Mouse (Mus musculus) heart, embryonic 16.5 days (tissue): Measurements from ENCODE around the gene Magoh. TPM values are rescaled to one million over a fixed set of nuclear protein-coding genes. Genes with fewer than 3 reads are reported as not detected.

Experiments
- ATAC-seq: fragments of 200-750 bp; cut with Nextera tagmentation; replicated peaks from 2 replicates; pipeline ENCODE4 v1.8.0; 2017; ENCODE audit warnings: moderate number of reproducible peaks; ENCODE audit not compliant: insufficient read depth, low FRiP score; ENCODE audit errors: extremely low read depth
- H3K27ac ChIP-seq: fragments of 300-500 bp; sonication (generic); 2 replicates; pipeline ENCODE4 v1.5.1; 2014; ENCODE audit warnings: mild to moderate bottlenecking, low read length, control low read depth, moderate library complexity
- H3K27me3 ChIP-seq: fragments of 300-500 bp; sonication (generic); 2 replicates; pipeline ENCODE4 v1.6.1; 2014; ENCODE audit warnings: low read length, mixed read lengths; ENCODE audit not compliant: control insufficient read depth, insufficient read depth
- H3K36me3 ChIP-seq: fragments of 300-500 bp; sonication (generic); 2 replicates; pipeline ENCODE4 v1.6.1; 2014; ENCODE audit not compliant: control insufficient read depth, insufficient read depth
- H3K4me1 ChIP-seq: fragments of 300-500 bp; sonication (generic); 2 replicates; pipeline ENCODE4 v1.6.1; 2014; ENCODE audit warnings: low read length, mixed read lengths; ENCODE audit not compliant: control insufficient read depth, insufficient read depth
- H3K4me2 ChIP-seq: fragments of 300-500 bp; sonication (generic); 2 replicates; pipeline ENCODE4 v1.6.1; 2014; ENCODE audit warnings: low read depth, mild to moderate bottlenecking, control low read depth, low read length
- H3K4me3 ChIP-seq: fragments of 300-500 bp; sonication (generic); 2 replicates; pipeline ENCODE4 v1.5.1; 2014; ENCODE audit warnings: mild to moderate bottlenecking, control low read depth, low read length
- H3K9ac ChIP-seq: fragments of 300-500 bp; sonication (generic); 2 replicates; pipeline ENCODE4 v1.6.1; 2014; ENCODE audit warnings: low read length, control low read depth
- H3K9me3 ChIP-seq: fragments of 300-500 bp; sonication (generic); replicated peaks from 2 replicates; pipeline ENCODE4 v1.6.1; 2016; ENCODE audit warnings: low read length; ENCODE audit not compliant: control insufficient read depth
- WGBS: fragments of 180-500 bp; shearing (Covaris S2); extraction: QIAGEN DNeasy Blood & Tissue Kit; methylation state at CpG from one replicate; pipeline ENCODE4 v1.1.7; 2014; 5-methylcytosine and 5-hydroxymethylcytosine counted together
- polyA plus RNA-seq: library from polyadenylated mRNA; unstranded; fragments of >200 nt; fragmentation: Nextera tagmentation; extraction: Ambion mirVana; gene quantifications from 2 replicates; pipeline ENCODE4 v1.2.1, GENCODE M21; 2015

Magoh gene
- 77.2 and 86.6 TPM in 2 replicates for polyA plus RNA-seq

DNA sequence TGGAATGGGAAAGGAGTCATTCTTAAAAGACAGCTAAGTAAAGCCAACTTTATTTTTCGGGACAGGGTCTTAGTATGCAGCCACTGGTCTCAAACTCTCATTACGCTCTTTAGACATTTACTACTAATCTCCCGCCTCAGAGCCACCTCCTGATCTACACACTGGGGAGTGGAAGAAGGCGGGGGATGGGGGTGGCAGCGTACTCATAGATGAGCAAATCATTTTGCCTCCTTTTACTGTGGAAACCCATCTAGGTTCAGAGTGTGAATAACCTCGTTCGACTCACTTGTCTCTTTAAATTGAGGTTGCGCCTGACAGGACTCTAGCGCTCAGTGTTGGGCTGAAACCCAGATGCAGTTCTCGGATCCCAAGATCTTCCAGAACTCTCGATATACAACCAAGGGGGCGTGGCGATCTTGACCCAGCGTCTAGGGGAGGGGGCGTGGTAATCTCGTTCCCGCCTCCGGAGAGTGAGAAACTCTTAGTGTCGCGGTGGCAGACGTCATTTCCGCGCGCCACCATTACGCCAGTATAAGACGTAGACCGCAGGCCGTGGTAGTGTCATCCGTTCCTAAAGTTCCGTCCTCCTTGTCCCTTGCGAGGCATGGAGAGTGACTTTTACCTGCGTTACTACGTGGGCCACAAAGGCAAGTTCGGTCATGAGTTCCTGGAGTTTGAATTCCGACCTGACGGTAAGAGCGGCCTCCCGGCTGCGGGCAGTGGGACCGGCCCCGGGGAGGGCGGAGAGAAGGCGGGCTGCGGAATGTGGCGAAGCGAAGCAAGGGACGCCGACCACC is at the start of gene Magoh:
Gene Magoh (plus strand): TSS at position 502 of the 797 bp plus-strand sequence.
- Histone ChIP-seq H3K4me2 (peak within 1 kb of the TSS; percentile 87), H3K27me3 (no peaks in the 10 kb centered on the region), H3K36me3 (peaks cover 9% of the 10 kb centered on the region), H3K9ac (peak within 1 kb of the TSS; percentile 91), H3K27ac (peak within 1 kb of the TSS; percentile 80), H3K4me3 (peak within 1 kb of the TSS; percentile 88), H3K4me1 (peaks cover 12% of the 10 kb centered on the region), H3K9me3 (no peaks in the 10 kb centered on the region)
- WGBS = 2% methylated on average over 48 of the region's 48 CpGs
- ATAC-seq = peak; percentile 94

DNA sequence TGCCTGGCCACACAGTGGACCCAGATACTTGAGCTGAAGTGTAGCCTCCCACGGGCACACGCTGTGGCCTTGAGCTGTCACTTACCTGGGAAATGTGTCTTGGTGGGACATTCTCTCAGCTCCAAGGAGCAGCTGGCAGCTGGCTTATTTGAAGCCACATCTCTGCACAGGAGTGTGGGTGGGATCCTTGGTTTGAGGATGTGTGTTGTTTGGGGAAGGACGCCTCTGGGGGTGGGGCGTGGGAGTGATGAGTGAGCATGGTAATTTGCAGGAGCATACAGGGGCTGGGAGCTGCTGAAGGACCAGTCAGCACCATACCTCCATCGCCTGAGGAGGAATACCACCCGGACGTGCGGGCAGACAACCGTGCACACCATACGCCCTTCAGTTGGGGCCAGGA is 49.4 kb upstream of the Magoh start:
- 63% methylated on average over 10 of the region's 10 CpGs for WGBS
- H3K27ac ChIP-seq = no peak overlapping the region
- H3K9me3 ChIP-seq = no peaks in the 10 kb centered on the region
- H3K4me3 ChIP-seq = no peak overlapping the region
- H3K36me3 ChIP-seq = no peaks in the 10 kb centered on the region
- no peaks in the 10 kb centered on the region for H3K27me3 ChIP-seq
- no peak overlapping the region for H3K9ac ChIP-seq
- no peak overlapping the region for H3K4me2 ChIP-seq
- ATAC-seq = no peak
- no peaks in the 10 kb centered on the region for H3K4me1 ChIP-seq

DNA sequence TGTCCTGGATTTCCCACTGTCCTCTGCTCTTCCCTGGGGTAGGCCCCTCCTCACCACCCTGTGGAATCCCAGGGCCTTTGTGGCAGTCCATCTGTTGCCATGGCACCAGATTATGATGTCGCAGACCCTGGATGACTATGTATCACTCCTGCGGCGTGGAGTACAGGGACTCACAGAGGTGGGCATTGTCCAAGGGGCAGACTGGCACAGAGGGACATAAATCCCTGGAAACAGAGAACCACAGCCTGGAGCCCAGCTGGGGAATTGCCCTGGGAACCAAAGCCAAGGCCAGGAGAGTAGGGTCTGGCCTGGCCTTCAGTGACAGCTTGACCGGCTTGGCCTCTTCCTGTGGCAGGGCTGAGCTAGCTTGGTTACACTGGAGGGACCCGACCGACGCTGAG is 48.7 kb upstream of the Magoh start:
- H3K4me1 ChIP-seq = no peaks in the 10 kb centered on the region
- 76% methylated on average over 7 of the region's 7 CpGs for WGBS
- no peak overlapping the region for H3K4me2 ChIP-seq
- no peak overlapping the region for H3K27ac ChIP-seq
- H3K36me3 ChIP-seq = no peaks in the 10 kb centered on the region
- H3K27me3 ChIP-seq = no peaks in the 10 kb centered on the region
- no peak overlapping the region for H3K4me3 ChIP-seq
- no peak overlapping the region for H3K9ac ChIP-seq
- H3K9me3 ChIP-seq = no peaks in the 10 kb centered on the region
- no peak for ATAC-seq

DNA sequence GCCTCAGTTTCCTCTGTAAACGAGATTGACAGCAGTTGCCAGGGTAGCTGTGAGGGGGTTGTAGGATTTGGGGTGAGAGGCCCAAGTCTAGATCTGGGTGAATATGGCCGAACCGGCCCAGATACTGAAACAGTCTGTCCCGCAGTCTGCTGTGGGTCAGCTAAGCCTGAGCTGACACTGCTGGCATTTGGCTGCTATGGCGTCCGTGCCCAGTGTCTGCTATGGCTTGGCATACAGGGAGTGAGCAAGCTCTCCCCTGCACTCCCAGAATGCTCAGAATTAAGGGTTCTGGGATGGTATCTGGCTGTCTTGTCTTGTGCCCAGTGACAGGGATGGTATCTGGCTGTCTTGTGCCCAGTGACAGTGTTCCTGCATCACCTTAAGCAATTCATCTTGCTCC is 47.9 kb upstream of the Magoh start:
- H3K4me1 ChIP-seq = no peaks in the 10 kb centered on the region
- H3K4me2 ChIP-seq = no peak overlapping the region
- H3K4me3 ChIP-seq = no peak overlapping the region
- no peak for ATAC-seq
- H3K27ac ChIP-seq = no peak overlapping the region
- 88% methylated on average over 6 of the region's 6 CpGs for WGBS
- no peaks in the 10 kb centered on the region for H3K9me3 ChIP-seq
- no peaks in the 10 kb centered on the region for H3K36me3 ChIP-seq
- no peak overlapping the region for H3K9ac ChIP-seq
- H3K27me3 ChIP-seq = no peaks in the 10 kb centered on the region

DNA sequence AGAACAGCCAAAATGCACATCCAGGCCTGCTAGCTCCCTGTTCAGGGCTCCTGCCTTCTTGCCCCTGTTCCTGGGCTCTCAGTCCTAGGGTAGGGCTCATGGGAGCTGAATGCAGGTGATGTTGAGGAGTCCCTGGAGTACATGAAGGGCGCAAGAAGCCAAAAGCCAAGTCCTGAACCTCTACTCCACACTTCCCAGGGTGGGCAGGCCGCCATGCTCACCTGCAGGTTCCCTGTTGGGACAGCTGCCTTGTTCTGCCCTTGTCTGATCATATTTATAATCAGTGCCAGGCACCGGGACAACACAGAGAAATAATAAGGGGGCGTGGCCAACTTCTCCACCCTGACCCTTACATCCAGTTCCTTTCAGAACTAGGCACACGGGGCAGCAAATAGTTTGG is 46.0 kb upstream of the Magoh start:
- no peaks in the 10 kb centered on the region for H3K36me3 ChIP-seq
- H3K4me3 ChIP-seq = no peak overlapping the region
- no peaks in the 10 kb centered on the region for H3K9me3 ChIP-seq
- no peaks in the 10 kb centered on the region for H3K27me3 ChIP-seq
- H3K4me1 ChIP-seq = 0 out of 2 replicates have a peak, but pooled peaks cover 3% of the 10 kb centered on the region
- H3K9ac ChIP-seq = no peak overlapping the region
- no peak overlapping the region for H3K27ac ChIP-seq
- ATAC-seq = no peak
- WGBS = 82% methylated on average over 5 of the region's 5 CpGs
- no peak overlapping the region for H3K4me2 ChIP-seq

DNA sequence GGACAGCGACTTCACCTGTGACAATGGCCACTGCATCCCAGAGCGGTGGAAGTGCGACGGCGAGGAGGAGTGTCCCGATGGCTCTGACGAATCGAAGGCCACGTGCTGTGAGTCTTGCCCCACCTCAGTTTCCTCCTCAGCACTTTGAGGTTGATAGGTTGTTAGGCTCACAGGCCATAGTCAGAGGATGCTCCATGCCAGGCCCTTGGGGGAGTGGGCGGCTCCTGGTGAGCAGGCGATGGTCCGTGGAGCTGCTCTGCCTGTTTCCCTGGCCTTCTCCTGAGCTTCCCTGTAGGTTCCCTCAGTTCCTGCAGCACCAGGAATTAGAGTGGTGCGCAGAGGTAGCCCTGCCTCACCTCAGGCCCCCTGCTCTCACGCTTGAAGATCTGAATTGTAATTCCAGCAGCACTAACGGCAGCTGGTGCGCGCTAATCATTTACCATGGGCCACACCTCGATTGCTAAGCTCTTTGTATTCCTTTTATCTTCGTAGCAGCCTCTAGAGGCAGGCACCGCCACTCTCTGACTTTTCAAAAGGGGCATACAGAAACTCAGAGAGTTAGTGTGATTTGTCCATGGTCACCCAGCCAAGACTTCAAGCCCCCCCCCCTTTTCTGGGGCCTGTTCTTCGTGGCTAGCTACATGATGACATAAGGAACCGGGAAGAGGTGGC is 44.8 kb upstream of the Magoh start:
- H3K9me3 ChIP-seq = no peaks in the 10 kb centered on the region
- H3K27me3 ChIP-seq = no peaks in the 10 kb centered on the region
- WGBS = 61% methylated on average over 22 of the region's 22 CpGs
- 0 out of 2 replicates have a peak, but pooled peaks cover 3% of the 10 kb centered on the region for H3K4me1 ChIP-seq
- no peak overlapping the region for H3K27ac ChIP-seq
- no peak overlapping the region for H3K4me3 ChIP-seq
- no peaks in the 10 kb centered on the region for H3K36me3 ChIP-seq
- H3K4me2 ChIP-seq = no peak overlapping the region
- H3K9ac ChIP-seq = no peak overlapping the region
- no peak for ATAC-seq

DNA sequence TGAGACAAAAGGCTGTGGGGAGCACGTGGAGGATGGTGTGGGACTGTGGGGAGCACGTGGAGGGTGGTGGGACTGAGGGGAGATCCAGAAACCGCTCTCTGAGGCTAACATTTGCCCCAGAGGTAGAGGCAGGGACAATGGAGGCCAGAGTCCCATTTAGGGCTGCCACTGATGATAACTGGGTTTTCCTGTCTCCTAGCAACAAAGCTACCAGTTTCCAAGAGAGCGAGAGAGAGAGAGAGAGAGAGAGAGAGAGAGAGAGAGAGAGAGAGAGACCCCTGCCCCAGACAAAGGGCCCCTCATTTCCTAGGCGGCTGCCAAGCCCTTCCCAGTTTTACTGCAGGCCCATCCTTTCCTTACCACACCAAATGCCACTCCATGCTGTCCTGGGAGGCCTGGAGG is 44.0 kb upstream of the Magoh start:
- Histone ChIP-seq H3K9me3 (no peaks in the 10 kb centered on the region), H3K4me3 (no peak overlapping the region), H3K27ac (no peak overlapping the region), H3K36me3 (no peaks in the 10 kb centered on the region), H3K9ac (no peak overlapping the region), H3K4me1 (0 out of 2 replicates have a peak, but pooled peaks cover 3% of the 10 kb centered on the region), H3K27me3 (no peaks in the 10 kb centered on the region), H3K4me2 (no peak overlapping the region)
- WGBS = 61% methylated on average over 5 of the region's 5 CpGs
- ATAC-seq = no peak

DNA sequence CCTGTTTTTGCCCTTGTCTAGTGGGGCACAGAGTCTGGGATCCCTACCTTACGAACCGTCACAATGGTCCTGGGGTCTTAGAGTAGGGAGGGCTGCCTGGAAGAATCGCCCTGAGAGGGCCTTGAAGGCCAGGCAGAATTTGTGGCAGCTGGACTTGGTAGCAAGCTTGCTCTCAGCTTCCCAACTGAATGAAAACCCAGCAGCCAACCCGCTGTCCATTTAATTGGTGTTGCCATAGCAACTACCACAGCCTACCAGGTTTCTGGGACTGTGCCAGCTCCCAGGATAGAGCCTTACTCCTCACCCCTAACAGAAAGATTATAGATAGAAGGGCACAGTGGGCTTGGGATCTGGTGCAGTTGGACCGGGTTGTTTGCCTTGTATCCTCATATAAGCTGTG is 42.8 kb upstream of the Magoh start:
- H3K4me3 ChIP-seq = no peak overlapping the region
- no peaks in the 10 kb centered on the region for H3K9me3 ChIP-seq
- no peak overlapping the region for H3K27ac ChIP-seq
- H3K4me1 ChIP-seq = 0 out of 2 replicates have a peak, but pooled peaks cover 3% of the 10 kb centered on the region
- no peaks in the 10 kb centered on the region for H3K27me3 ChIP-seq
- H3K4me2 ChIP-seq = no peak overlapping the region
- 68% methylated on average over 5 of the region's 5 CpGs for WGBS
- no peaks in the 10 kb centered on the region for H3K36me3 ChIP-seq
- H3K9ac ChIP-seq = no peak overlapping the region
- ATAC-seq = no peak

DNA sequence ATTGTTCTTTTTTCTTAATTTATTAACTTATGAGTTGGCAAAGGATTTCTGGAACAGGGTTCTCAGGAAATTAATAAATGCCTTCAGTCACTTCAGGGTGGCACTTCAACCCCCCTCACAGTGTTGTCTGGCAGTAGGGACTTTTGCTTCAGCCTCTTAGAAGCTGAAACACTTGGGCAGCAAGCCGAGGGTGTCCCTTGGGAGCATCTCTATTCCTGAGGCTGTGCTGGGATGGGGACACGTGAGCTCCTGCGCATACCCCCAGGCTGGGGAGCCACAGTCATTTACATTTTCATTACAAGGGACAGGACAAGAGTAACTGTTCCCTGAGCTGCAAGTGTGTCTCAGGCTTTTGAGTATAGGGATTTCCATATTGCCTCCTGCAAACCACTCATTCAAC is 41.6 kb upstream of the Magoh start:
- Histone ChIP-seq H3K9ac (no peak overlapping the region), H3K9me3 (no peaks in the 10 kb centered on the region), H3K36me3 (no peaks in the 10 kb centered on the region), H3K4me2 (no peak overlapping the region), H3K4me1 (0 out of 2 replicates have a peak, but pooled peaks cover 3% of the 10 kb centered on the region), H3K4me3 (no peak overlapping the region), H3K27me3 (no peaks in the 10 kb centered on the region), H3K27ac (no peak overlapping the region)
- 77% methylated on average over 3 of the region's 3 CpGs for WGBS
- no peak for ATAC-seq
